8 mouse cellular contexts compared by ENCODE assay signal in the genomic region with DNA sequence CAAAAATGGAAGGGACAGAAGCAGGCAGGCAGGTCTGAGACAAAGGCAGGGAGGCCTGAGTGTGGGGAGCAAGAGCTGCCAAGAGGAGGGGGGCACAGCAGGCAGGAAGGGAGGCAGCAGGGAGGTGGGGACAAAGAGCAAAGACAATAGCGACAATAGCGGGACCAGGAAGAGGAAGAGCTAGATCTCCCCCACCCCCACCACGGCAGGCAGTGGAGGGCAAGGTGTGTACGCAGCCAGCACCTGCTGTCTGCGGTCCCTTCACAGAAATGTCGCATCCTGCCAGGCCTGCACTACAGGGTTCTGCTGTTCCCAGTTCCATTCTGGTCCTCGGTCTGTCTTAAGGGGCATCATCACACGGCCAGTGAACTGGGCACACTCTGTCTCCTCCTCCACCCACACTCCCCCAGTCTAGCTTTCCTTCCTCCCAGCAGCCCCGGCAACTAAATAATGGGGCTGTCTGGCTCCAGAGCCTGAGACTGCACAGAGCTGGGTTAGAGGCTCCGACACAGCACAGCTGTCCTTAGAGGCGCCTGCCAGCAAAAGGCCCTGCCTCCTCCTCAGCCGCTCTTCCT. TPM values are rescaled to one million over a fixed set of nuclear protein-coding genes. Genes with fewer than 3 reads are reported as not detected.
DNase-seq lines count a peak whose midpoint lies in the region; ATAC-seq and TF ChIP-seq lines count a peak whose summit lies in the region.

No protein-coding gene starts in this region.

- H3K4me2 ChIP-seq in forebrain, embryonic 11.5 days (ENCODE audit: low read depth, low read length, severe bottlenecking), result peak overlapping the region; percentile 28
- H3K4me2 ChIP-seq in intestine, embryonic 16.5 days (ENCODE audit: low read depth, low read length), result peak overlapping the region; percentile 28
- peak overlapping the region; percentile 44 for H3K4me2 ChIP-seq in midbrain, embryonic 13.5 days (replicated peaks)

- peak; percentile 45; the same call in 1 of the 2 replicates for ATAC-seq in forebrain, embryonic 11.5 days (replicated peaks; ENCODE audit: low FRiP score)
- ATAC-seq in intestine, embryonic 16.5 days, result peak; percentile 72
- peak; percentile 62 for ATAC-seq in midbrain, embryonic 13.5 days

- no peaks in the 10 kb centered on the region for H3K9me3 ChIP-seq in forebrain, embryonic 11.5 days (ENCODE audit: control insufficient read depth, low read length)
- no peaks in the 10 kb centered on the region for H3K9me3 ChIP-seq in intestine, embryonic 16.5 days (ENCODE audit: control insufficient read depth, low read length)
- H3K9me3 ChIP-seq in midbrain, embryonic 13.5 days, result no peaks in the 10 kb centered on the region

- H3K4me1 ChIP-seq in kidney, adult 2 months (ENCODE audit: control insufficient read depth, insufficient read depth, low read length), result no peaks in the 10 kb centered on the region; the same call in 1 of the 2 replicates
- H3K4me1 ChIP-seq in forebrain, embryonic 11.5 days (replicated peaks; ENCODE audit: control insufficient read depth, insufficient read depth, low read length), result peaks cover 27% of the 10 kb centered on the region
- H3K4me1 ChIP-seq in intestine, embryonic 16.5 days (ENCODE audit: control insufficient read depth, insufficient read depth, low read length), result peaks cover 55% of the 10 kb centered on the region
- H3K4me1 ChIP-seq in midbrain, embryonic 13.5 days (replicated peaks), result peaks cover 77% of the 10 kb centered on the region

- intact Hi-C loops in gastrocnemius, postnatal 36 days (cut with DNase I), result no loop called here

- 30% methylated on average over 12 of the region's 12 CpGs for WGBS in kidney, adult 2 months
- 6% methylated on average over 12 of the region's 12 CpGs for WGBS in forebrain, embryonic 11.5 days
- whole genome bisulfite sequencing in intestine, embryonic 16.5 days, result 15% methylated on average over 12 of the region's 12 CpGs
- WGBS in midbrain, embryonic 13.5 days, result 2% methylated on average over 12 of the region's 12 CpGs

- TF ChIP-seq POLR2A in kidney, adult 2 months (IDR thresholded peaks at IDR 0.05; ENCODE audit: low read depth, low read length), result no peak

- no peaks in the 10 kb centered on the region for H3K27me3 ChIP-seq in kidney, adult 2 months (replicated peaks; ENCODE audit: control insufficient read depth, insufficient read depth, low read length)
- H3K27me3 ChIP-seq in forebrain, embryonic 11.5 days (ENCODE audit: control insufficient read depth, insufficient read depth, low read length), result peaks cover 11% of the 10 kb centered on the region
- H3K27me3 ChIP-seq in intestine, embryonic 16.5 days (replicated peaks; ENCODE audit: control insufficient read depth, insufficient read depth, low read length), result no peaks in the 10 kb centered on the region
- peaks cover 12% of the 10 kb centered on the region for H3K27me3 ChIP-seq in midbrain, embryonic 13.5 days

- peak; percentile 36 for DNase-seq in kidney, adult 2 months
- no peak for DNase-seq in kidney, adult 8-10 months
- DNase-seq in forebrain, embryonic 11.5 days (ENCODE audit: low spot score), result no peak
- DNase-seq in thymus, postnatal 14 days, result peak; percentile 94
- no peak for DNase-seq in gastrocnemius, postnatal 36 days
- DNase-seq in frontal cortex, postnatal 10 days (ENCODE audit: low spot score in 2 of 2), result no peak

- H3K27ac ChIP-seq in kidney, adult 2 months (ENCODE audit: insufficient read depth, low read depth, low read length), result no peak overlapping the region
- H3K27ac ChIP-seq in forebrain, embryonic 11.5 days (ENCODE audit: low read depth, low read length), result peak overlapping the region; percentile 95
- peak overlapping the region; percentile 75 for H3K27ac ChIP-seq in intestine, embryonic 16.5 days (ENCODE audit: low read length)
- peak overlapping the region; percentile 99 for H3K27ac ChIP-seq in midbrain, embryonic 13.5 days

- no peak overlapping the region for H3K4me3 ChIP-seq in kidney, adult 2 months (ENCODE audit: insufficient read depth, low read depth, low read length)
- no peak overlapping the region for H3K4me3 ChIP-seq in forebrain, embryonic 11.5 days (ENCODE audit: low read depth, low read length)
- peak overlapping the region; percentile 13; the same call in 1 of the 2 replicates for H3K4me3 ChIP-seq in intestine, embryonic 16.5 days (ENCODE audit: low read length)
- H3K4me3 ChIP-seq in midbrain, embryonic 13.5 days (replicated peaks), result peak overlapping the region; percentile 11; the same call in 1 of the 2 replicates

- H3K9ac ChIP-seq in forebrain, embryonic 11.5 days (ENCODE audit: low read length), result peak overlapping the region; percentile 55
- H3K9ac ChIP-seq in intestine, embryonic 16.5 days (ENCODE audit: low read depth, low read length), result peak overlapping the region; percentile 27; the same call in 1 of the 2 replicates
- H3K9ac ChIP-seq in midbrain, embryonic 13.5 days (replicated peaks), result peak overlapping the region; percentile 69

- no peaks in the 10 kb centered on the region for H3K36me3 ChIP-seq in kidney, adult 2 months (ENCODE audit: control insufficient read depth, insufficient read depth, low read length)
- H3K36me3 ChIP-seq in forebrain, embryonic 11.5 days (ENCODE audit: control insufficient read depth, insufficient read depth, low read length), result no peaks in the 10 kb centered on the region
- H3K36me3 ChIP-seq in intestine, embryonic 16.5 days (ENCODE audit: control insufficient read depth, insufficient read depth, low read length), result no peaks in the 10 kb centered on the region
- H3K36me3 ChIP-seq in midbrain, embryonic 13.5 days, result peaks cover 13% of the 10 kb centered on the region; the same call in 1 of the 2 replicates

- TF ChIP-seq CTCF in kidney, adult 2 months (conservative IDR thresholded peaks at IDR 0.05; ENCODE audit: insufficient read depth, insufficient read length, low read depth, low read length), result no peak

RNA-seq across cellular contexts. Expression of a gene that starts 6.8 kb away (rescaled TPM):
- polyA plus RNA-seq in kidney, adult 2 months (2012; rRNA removed), result 3.1 and 5.5 TPM in 2 replicates
- 9.1 and 10.9 TPM in 2 replicates for polyA plus RNA-seq in forebrain, embryonic 11.5 days (2014; fragmentation: Nextera tagmentation; extraction: Ambion mirVana)
- polyA plus RNA-seq in intestine, embryonic 16.5 days (2015; fragmentation: Nextera tagmentation; extraction: Ambion mirVana), result 3.1 and 5.8 TPM in 2 replicates
- polyA plus RNA-seq in midbrain, embryonic 13.5 days (2015; fragmentation: Nextera tagmentation; extraction: Ambion mirVana), result 9.0 and 10.3 TPM in 2 replicates
- 1 to 10 TPM; 2.2 to 2.6 TPM for total RNA-seq in gastrocnemius, postnatal 36 days (2021)

RNA-seq across cellular contexts. Expression of a gene that starts 20.0 kb away (rescaled TPM):
- 11.4 and 12.4 TPM in 2 replicates for polyA plus RNA-seq in kidney, adult 2 months (2012; rRNA removed)
- polyA plus RNA-seq in forebrain, embryonic 11.5 days (2014; fragmentation: Nextera tagmentation; extraction: Ambion mirVana), result 6.6 and 7.4 TPM in 2 replicates
- 7.0 and 7.7 TPM in 2 replicates for polyA plus RNA-seq in intestine, embryonic 16.5 days (2015; fragmentation: Nextera tagmentation; extraction: Ambion mirVana)
- polyA plus RNA-seq in midbrain, embryonic 13.5 days (2015; fragmentation: Nextera tagmentation; extraction: Ambion mirVana), result 7.0 and 7.8 TPM in 2 replicates
- total RNA-seq in gastrocnemius, postnatal 36 days (2021), result 1 to 10 TPM; 4.9 to 5.4 TPM

RNA-seq across cellular contexts. Expression of a gene that starts 47.4 kb away (rescaled TPM):
- polyA plus RNA-seq in kidney, adult 2 months (2012; rRNA removed), result 0.76 and 0.89 TPM in 2 replicates
- 0.21 and 0.44 TPM in 2 replicates for polyA plus RNA-seq in forebrain, embryonic 11.5 days (2014; fragmentation: Nextera tagmentation; extraction: Ambion mirVana)
- polyA plus RNA-seq in intestine, embryonic 16.5 days (2015; fragmentation: Nextera tagmentation; extraction: Ambion mirVana), result 1.7 and 2.0 TPM in 2 replicates
- 0.39 and 0.69 TPM in 2 replicates for polyA plus RNA-seq in midbrain, embryonic 13.5 days (2015; fragmentation: Nextera tagmentation; extraction: Ambion mirVana)
- not detected for total RNA-seq in gastrocnemius, postnatal 36 days (2021)

RNA-seq across cellular contexts. Expression of a gene that starts 48.9 kb away (rescaled TPM):
- 112 and 117 TPM in 2 replicates for polyA plus RNA-seq in kidney, adult 2 months (2012; rRNA removed)
- polyA plus RNA-seq in forebrain, embryonic 11.5 days (2014; fragmentation: Nextera tagmentation; extraction: Ambion mirVana), result 45.5 and 57.8 TPM in 2 replicates
- 89.8 and 91.3 TPM in 2 replicates for polyA plus RNA-seq in intestine, embryonic 16.5 days (2015; fragmentation: Nextera tagmentation; extraction: Ambion mirVana)
- 50.2 and 51.5 TPM in 2 replicates for polyA plus RNA-seq in midbrain, embryonic 13.5 days (2015; fragmentation: Nextera tagmentation; extraction: Ambion mirVana)
- 10 to 100 TPM; 37.6 to 38.0 TPM for total RNA-seq in gastrocnemius, postnatal 36 days (2021)

Comparison
In these comparisons a context has a peak if more than half of its experiments do, and no peak if none do; other contexts are left out.
1. DNase-seq: peak in kidney, adult 2 months (single experiment) and thymus, postnatal 14 days (single experiment); none in kidney, adult 8-10 months (0 of 2), forebrain, embryonic 11.5 days (single experiment), gastrocnemius, postnatal 36 days (0 of 2) and frontal cortex, postnatal 10 days (0 of 2).
2. H3K4me3 ChIP-seq: peak in intestine, embryonic 16.5 days (single experiment) and midbrain, embryonic 13.5 days (single experiment); none in kidney, adult 2 months (single experiment) and forebrain, embryonic 11.5 days (single experiment).
3. Peak in every context shown above with its lines, with median percentiles within 50 percentile points of each other: ATAC-seq, H3K4me2 ChIP-seq and H3K9ac ChIP-seq.